Mouse (Mus musculus): ENCODE data around the gene Ywhae. TPM values are rescaled to one million over a fixed set of nuclear protein-coding genes. Genes with fewer than 3 reads are reported as not detected.
"Not testable (repeated sequence)": the region's sequence is repeated elsewhere in the genome, so short reads cannot be mapped to it uniquely, and the experiment has no call there.

Gene Ywhae
- polyA plus RNA-seq, 1 experiment from 2014 or later: 365 TPM

DNA sequence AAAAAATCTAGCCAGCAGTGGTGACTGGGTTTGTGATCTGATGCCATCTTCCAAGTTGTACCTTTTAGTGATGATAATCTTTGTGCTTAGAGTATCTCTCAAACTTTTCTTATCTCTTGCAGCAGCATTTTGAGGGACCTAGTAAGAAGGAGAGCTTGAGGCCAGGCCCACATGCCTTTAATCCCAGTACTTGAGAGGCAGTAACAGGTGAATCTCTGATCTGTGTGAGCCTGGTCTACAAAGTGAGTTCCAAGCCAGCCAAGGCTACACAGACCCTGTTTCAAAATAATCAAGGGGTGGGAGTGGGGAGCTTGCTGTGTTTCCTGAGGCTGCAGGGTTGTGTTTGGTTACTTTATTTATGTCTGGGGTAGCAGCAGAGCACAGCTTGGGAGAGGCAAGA lies 41.6 kb upstream of the Ywhae start:
- H3K9ac ChIP-seq (ENCODE audit: low read depth, low read length): no peak overlapping the region
- H3K4me1 ChIP-seq (replicated peaks; ENCODE audit: control insufficient read depth, insufficient read depth, low read length): no peaks in the 10 kb centered on the region
- TF ChIP-seq CTCF (IDR thresholded peaks at IDR 0.05; ENCODE audit: low read depth): no peak
- no peak for ATAC-seq
- no peaks in the 10 kb centered on the region for H3K27me3 ChIP-seq (replicated peaks; ENCODE audit: control insufficient read depth, insufficient read depth, low read length)
- no peak overlapping the region for H3K27ac ChIP-seq (ENCODE audit: low read depth, low read length)
- peaks cover 34% of the 10 kb centered on the region for H3K36me3 ChIP-seq (ENCODE audit: control insufficient read depth, insufficient read depth)
- no peaks in the 10 kb centered on the region for H3K9me3 ChIP-seq (ENCODE audit: control insufficient read depth)
- no peak overlapping the region for H3K4me3 ChIP-seq (ENCODE audit: low read depth, low read length)
- H3K4me2 ChIP-seq (replicated peaks; ENCODE audit: low read depth): no peak overlapping the region

DNA sequence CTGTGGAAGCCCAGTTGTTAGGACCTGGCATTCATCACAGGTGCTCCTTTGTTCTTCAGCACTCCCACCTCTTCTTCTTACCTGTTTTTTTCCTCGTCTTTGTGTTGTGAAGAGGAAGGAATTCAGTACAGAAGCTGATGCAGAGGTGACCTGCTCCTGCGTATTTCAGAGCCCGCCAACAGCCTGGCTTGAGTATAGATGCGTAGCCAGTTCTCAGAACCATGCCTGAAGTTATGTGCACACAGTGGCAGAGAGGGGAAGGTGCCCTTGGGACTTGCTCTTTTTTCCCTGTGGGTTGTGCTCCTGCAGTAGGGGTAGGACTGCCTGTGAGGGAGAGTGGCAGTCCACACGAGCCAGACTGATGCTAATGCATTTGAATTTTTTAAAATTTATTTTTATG lies 39.1 kb upstream of the Ywhae start:
- Histone ChIP-seq H3K36me3 (ENCODE audit: control insufficient read depth, insufficient read depth) (peaks cover 59% of the 10 kb centered on the region), H3K27ac (ENCODE audit: low read depth, low read length) (no peak overlapping the region), H3K27me3 (replicated peaks; ENCODE audit: control insufficient read depth, insufficient read depth, low read length) (no peaks in the 10 kb centered on the region), H3K9ac (ENCODE audit: low read depth, low read length) (no peak overlapping the region), H3K4me3 (ENCODE audit: low read depth, low read length) (no peak overlapping the region), H3K9me3 (ENCODE audit: control insufficient read depth) (no peaks in the 10 kb centered on the region), H3K4me2 (replicated peaks; ENCODE audit: low read depth) (no peak overlapping the region), H3K4me1 (replicated peaks; ENCODE audit: control insufficient read depth, insufficient read depth, low read length) (no peaks in the 10 kb centered on the region)
- ATAC-seq: no peak
- TF ChIP-seq CTCF (IDR thresholded peaks at IDR 0.05; ENCODE audit: low read depth): no peak
- WGBS: 90% methylated on average over 5 of the region's 5 CpGs

DNA sequence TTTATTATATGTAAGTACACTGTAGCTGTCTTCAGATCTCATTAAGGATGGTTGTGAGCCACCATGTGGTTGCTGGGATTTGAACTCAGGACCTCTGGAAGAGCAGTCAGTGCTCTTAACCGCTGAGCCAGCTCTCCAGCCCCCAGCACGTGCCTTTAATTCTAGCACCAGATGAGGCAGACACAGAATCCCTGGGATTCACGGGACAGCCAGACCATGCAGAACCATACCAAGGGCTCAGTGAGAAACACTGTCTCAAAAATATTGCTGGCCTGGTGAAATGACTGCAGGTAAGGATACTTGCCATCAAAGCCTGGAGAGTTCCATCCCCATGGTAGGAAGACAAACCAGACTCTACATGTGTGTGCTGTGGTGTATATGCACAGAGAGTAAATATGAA lies 35.2 kb upstream of the Ywhae start:
- not testable (repeated sequence) for H3K27me3 ChIP-seq (replicated peaks; ENCODE audit: control insufficient read depth, insufficient read depth, low read length); H3K4me2 ChIP-seq (replicated peaks; ENCODE audit: low read depth); H3K4me1 ChIP-seq (replicated peaks; ENCODE audit: control insufficient read depth, insufficient read depth, low read length); H3K9me3 ChIP-seq (ENCODE audit: control insufficient read depth); ATAC-seq; H3K9ac ChIP-seq (ENCODE audit: low read depth, low read length); H3K27ac ChIP-seq (ENCODE audit: low read depth, low read length); H3K4me3 ChIP-seq (ENCODE audit: low read depth, low read length)
- 95% methylated on average over 3 of the region's 3 CpGs for WGBS
- peaks cover 80% of the 10 kb centered on the region for H3K36me3 ChIP-seq (ENCODE audit: control insufficient read depth, insufficient read depth)

DNA sequence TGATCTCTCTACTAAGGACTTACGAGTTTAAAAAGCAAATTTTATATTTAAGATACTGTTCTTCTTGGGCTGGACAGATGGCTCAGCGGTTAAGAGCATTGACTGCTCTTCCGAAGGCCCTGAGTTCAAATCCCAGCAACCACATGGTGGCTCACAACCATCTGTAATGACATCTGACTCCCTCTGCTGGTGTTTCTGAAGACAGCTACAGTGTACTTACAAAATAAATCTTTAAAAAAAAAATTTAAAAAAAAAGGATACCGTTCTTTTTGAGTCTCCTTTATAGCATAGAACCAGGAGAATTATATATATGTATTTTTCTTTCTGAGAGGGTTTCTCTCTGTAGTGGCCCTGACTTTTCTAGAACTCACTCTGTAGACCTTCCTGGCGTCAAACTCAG lies 32.1 kb upstream of the Ywhae start:
- Histone ChIP-seq H3K4me1 (replicated peaks; ENCODE audit: control insufficient read depth, insufficient read depth, low read length) (no peaks in the 10 kb centered on the region), H3K4me3 (ENCODE audit: low read depth, low read length) (no peak overlapping the region), H3K27ac (ENCODE audit: low read depth, low read length) (no peak overlapping the region), H3K9me3 (ENCODE audit: control insufficient read depth) (no peaks in the 10 kb centered on the region), H3K4me2 (replicated peaks; ENCODE audit: low read depth) (no peak overlapping the region), H3K36me3 (ENCODE audit: control insufficient read depth, insufficient read depth) (peaks cover 80% of the 10 kb centered on the region), H3K9ac (ENCODE audit: low read depth, low read length) (no peak overlapping the region), H3K27me3 (replicated peaks; ENCODE audit: control insufficient read depth, insufficient read depth, low read length) (no peaks in the 10 kb centered on the region)
- TF ChIP-seq CTCF (IDR thresholded peaks at IDR 0.05; ENCODE audit: low read depth): peak; percentile 17; the same call in 1 of the 2 replicates
- 95% methylated on average over 5 of the region's 5 CpGs for WGBS
- no peak for ATAC-seq

DNA sequence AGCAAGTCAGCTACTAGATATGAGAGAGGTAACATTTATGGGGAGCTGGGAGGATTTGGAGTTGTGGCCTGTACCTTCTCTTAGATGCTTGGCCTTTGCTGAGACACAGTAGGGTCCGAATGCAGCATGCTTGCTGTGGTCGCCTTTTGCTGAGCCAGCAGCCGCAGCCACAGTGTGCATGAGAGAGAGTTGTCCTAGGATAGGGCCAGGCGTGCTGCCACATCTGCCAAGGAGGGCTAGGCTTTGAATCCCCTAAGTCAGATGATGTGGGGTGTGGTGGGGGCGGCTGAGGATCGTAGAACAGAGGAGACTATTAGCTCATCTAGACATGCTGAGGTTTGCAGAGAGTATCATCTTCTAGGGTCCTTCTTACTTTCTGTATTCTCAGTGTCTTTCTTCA lies 29.9 kb upstream of the Ywhae start:
- ATAC-seq: no peak
- Histone ChIP-seq H3K4me3 (ENCODE audit: low read depth, low read length) (no peak overlapping the region), H3K4me2 (replicated peaks; ENCODE audit: low read depth) (no peak overlapping the region), H3K27me3 (replicated peaks; ENCODE audit: control insufficient read depth, insufficient read depth, low read length) (no peaks in the 10 kb centered on the region), H3K9me3 (ENCODE audit: control insufficient read depth) (no peaks in the 10 kb centered on the region), H3K4me1 (replicated peaks; ENCODE audit: control insufficient read depth, insufficient read depth, low read length) (no peaks in the 10 kb centered on the region), H3K27ac (ENCODE audit: low read depth, low read length) (no peak overlapping the region), H3K36me3 (ENCODE audit: control insufficient read depth, insufficient read depth) (peaks cover 68% of the 10 kb centered on the region), H3K9ac (ENCODE audit: low read depth, low read length) (no peak overlapping the region)
- WGBS: 97% methylated on average over 6 of the region's 6 CpGs
- no peak for TF ChIP-seq CTCF (IDR thresholded peaks at IDR 0.05; ENCODE audit: low read depth)

DNA sequence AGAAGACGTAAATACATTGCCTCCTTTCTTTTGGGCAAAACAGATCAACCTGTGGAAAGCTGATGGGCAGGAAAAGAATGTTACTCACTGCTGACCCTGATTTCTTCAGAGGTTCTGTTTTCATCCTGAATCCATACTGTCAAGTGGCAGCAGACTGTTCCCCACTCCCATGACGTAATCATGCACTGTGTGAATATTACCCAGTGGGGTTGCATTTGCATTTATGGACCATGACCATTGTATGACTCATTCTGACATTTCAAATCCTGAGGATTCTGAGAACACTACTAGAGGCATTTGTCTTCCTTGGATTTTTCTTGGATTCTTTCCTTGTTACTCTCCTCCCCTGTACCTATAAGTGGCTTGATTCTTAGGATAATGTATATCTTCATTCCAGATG lies 28.9 kb upstream of the Ywhae start:
- 75% methylated on average over 2 of the region's 2 CpGs for WGBS
- Histone ChIP-seq H3K9me3 (ENCODE audit: control insufficient read depth) (no peaks in the 10 kb centered on the region), H3K27me3 (replicated peaks; ENCODE audit: control insufficient read depth, insufficient read depth, low read length) (no peaks in the 10 kb centered on the region), H3K36me3 (ENCODE audit: control insufficient read depth, insufficient read depth) (peaks cover 58% of the 10 kb centered on the region), H3K4me1 (replicated peaks; ENCODE audit: control insufficient read depth, insufficient read depth, low read length) (no peaks in the 10 kb centered on the region), H3K4me2 (replicated peaks; ENCODE audit: low read depth) (no peak overlapping the region), H3K4me3 (ENCODE audit: low read depth, low read length) (no peak overlapping the region), H3K9ac (ENCODE audit: low read depth, low read length) (no peak overlapping the region), H3K27ac (ENCODE audit: low read depth, low read length) (no peak overlapping the region)
- no peak for ATAC-seq
- TF ChIP-seq CTCF (IDR thresholded peaks at IDR 0.05; ENCODE audit: low read depth): no peak

DNA sequence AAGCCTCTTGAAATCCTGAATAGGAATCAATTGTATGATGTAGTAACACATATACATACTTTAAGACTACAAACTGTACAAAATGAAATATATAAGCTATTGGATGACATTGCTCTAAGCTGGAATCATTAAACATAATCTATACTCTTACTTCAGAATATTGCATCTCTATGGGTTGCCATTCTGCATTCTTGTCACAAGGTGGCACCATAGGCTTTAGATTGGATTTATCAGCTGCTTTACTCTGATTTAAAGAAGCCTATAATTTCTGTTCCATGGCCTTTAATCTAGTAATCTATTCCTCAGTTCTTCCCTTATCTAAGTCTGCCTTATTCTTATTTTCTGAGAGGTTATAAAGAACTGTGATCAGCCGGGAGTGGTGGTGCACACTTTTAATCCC lies 18.7 kb upstream of the Ywhae start:
- no peak for ATAC-seq
- peak; percentile 60 for TF ChIP-seq CTCF (IDR thresholded peaks at IDR 0.05; ENCODE audit: low read depth)
- H3K4me1 ChIP-seq (replicated peaks; ENCODE audit: control insufficient read depth, insufficient read depth, low read length): no peaks in the 10 kb centered on the region
- H3K4me2 ChIP-seq (replicated peaks; ENCODE audit: low read depth): no peak overlapping the region
- H3K36me3 ChIP-seq (ENCODE audit: control insufficient read depth, insufficient read depth): no peaks in the 10 kb centered on the region
- H3K9ac ChIP-seq (ENCODE audit: low read depth, low read length): no peak overlapping the region
- H3K4me3 ChIP-seq (ENCODE audit: low read depth, low read length): no peak overlapping the region
- WGBS: 89% methylated on average over 1 of the region's 1 CpGs
- H3K27ac ChIP-seq (ENCODE audit: low read depth, low read length): no peak overlapping the region
- no peaks in the 10 kb centered on the region for H3K27me3 ChIP-seq (replicated peaks; ENCODE audit: control insufficient read depth, insufficient read depth, low read length)
- no peaks in the 10 kb centered on the region for H3K9me3 ChIP-seq (ENCODE audit: control insufficient read depth)

All from intestine, postnatal 0 days (tissue).